Mouse (Mus musculus): ENCODE results near the gene Catip. TPM values are rescaled to one million over a fixed set of nuclear protein-coding genes. Genes with fewer than 3 reads are reported as not detected.

Gene Catip
- polyA plus RNA-seq, 1 experiment from 2014 or later, result 0.25 TPM

DNA sequence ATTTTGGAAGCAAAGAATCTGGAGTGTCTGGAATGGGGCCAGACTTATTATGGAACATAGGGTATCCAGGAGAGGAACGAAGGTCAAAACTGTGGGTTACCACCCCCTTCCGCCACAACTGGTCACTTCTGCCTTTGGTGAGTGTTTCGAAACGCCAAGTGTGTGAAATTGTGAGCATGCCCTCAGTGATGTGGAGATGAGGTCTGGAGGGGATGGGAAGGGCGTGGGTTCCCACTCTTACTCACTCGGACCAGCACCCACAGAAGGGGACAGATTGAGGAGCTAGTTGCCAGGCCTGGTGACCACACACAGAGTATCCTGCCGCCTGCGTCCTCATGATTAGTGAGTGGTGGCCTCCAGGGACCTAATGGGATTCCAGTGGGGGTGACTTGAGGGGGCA is 13.1 kb downstream of the Catip start, which contains the start of gene Slc11a1:
Slc11a1 (plus strand) TSS at position 216 of the 400 bp plus-strand sequence.
- Histone ChIP-seq H3K4me1 (no peaks in the 10 kb centered on the region), H3K4me3 (no peak within 1 kb of the TSS), H3K27ac (no peak within 1 kb of the TSS), H3K36me3 (no peaks in the 10 kb centered on the region), H3K27me3 (replicated peaks) (no peaks in the 10 kb centered on the region), H3K9me3 (no peaks in the 10 kb centered on the region), H3K9ac (no peak within 1 kb of the TSS), H3K4me2 (replicated peaks) (no peak within 1 kb of the TSS)
- WGBS, result 74% methylated on average over 8 of the region's 8 CpGs
- no peak for ATAC-seq (ENCODE audit: low FRiP score, low read depth)

DNA sequence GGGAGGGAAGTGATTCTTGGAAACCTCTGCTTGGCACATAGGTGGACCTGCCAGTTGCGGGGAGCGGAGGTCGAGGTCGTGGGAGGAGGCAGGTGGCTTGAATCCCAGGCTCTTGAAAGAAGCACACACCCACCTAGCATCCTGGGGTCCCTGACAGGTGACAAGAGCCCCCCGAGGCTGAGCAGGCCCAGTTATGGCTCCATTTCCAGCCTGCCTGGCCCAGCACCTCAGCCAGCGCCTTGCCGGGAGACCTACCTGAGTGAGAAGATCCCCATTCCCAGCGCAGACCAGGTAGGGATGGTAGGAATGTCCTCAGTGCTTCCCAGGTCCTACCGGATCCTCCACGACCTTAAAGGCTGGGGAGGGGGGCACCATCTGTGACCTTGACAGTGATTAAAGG is 13.7 kb downstream of the Catip start:
- no peaks in the 10 kb centered on the region for H3K27me3 ChIP-seq (replicated peaks)
- ATAC-seq (ENCODE audit: low FRiP score, low read depth), result no peak
- no peak overlapping the region for H3K4me2 ChIP-seq (replicated peaks)
- WGBS, result 82% methylated on average over 10 of the region's 10 CpGs
- H3K9me3 ChIP-seq, result no peaks in the 10 kb centered on the region
- H3K9ac ChIP-seq, result no peak overlapping the region
- no peak overlapping the region for H3K4me3 ChIP-seq
- H3K4me1 ChIP-seq, result no peaks in the 10 kb centered on the region
- H3K27ac ChIP-seq, result no peak overlapping the region
- no peaks in the 10 kb centered on the region for H3K36me3 ChIP-seq

DNA sequence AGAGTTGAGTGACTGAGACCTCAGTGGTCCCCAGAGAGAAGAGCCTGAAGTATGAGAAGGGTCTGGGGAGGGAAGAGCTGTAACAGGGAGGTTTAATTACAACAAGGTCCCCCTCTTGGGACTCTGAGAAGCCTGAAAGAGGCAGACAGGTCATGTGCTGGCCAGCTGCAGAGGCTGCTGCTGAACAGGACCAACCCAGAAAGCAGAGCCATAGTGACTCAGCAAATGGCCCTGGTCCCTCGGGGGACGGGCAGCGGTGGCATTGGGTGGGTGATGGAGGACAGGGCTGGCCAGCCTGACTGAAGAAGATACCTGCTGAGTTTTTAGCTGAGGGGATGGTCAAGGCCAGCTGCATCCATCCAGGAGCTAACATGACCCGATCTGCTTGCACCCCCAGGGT is 14.5 kb downstream of the Catip start:
- H3K4me1 ChIP-seq, result no peaks in the 10 kb centered on the region
- H3K27me3 ChIP-seq (replicated peaks), result no peaks in the 10 kb centered on the region
- WGBS, result 74% methylated on average over 4 of the region's 4 CpGs
- no peak for ATAC-seq (ENCODE audit: low FRiP score, low read depth)
- no peaks in the 10 kb centered on the region for H3K36me3 ChIP-seq
- H3K9me3 ChIP-seq, result no peaks in the 10 kb centered on the region
- no peak overlapping the region for H3K9ac ChIP-seq
- no peak overlapping the region for H3K4me2 ChIP-seq (replicated peaks)
- no peak overlapping the region for H3K4me3 ChIP-seq
- H3K27ac ChIP-seq, result no peak overlapping the region

DNA sequence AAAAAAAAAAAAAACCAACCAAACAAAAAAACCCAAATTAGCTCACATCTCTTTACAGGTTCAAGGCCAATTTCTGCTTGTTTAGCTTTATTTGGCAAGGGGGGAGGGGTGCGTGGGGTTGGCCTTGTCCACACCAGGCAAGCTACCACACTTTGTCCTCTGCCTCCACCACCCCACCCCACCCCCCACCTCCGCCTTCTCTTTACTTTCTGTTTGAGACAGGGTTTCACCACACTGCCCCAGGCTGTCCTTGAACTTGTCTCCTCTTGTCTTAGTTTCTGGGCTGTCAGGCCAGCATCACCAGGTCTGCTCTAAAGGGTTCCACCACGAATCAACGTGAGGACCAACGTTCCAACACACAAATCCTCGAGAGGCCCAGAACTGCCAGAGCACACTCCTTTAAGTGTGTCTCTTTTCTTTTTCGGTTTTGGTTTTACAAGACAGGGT is 17.2 kb downstream of the Catip start:
- no peak overlapping the region for H3K4me2 ChIP-seq (replicated peaks)
- no peaks in the 10 kb centered on the region for H3K27me3 ChIP-seq (replicated peaks)
- no peak overlapping the region for H3K27ac ChIP-seq
- WGBS, result 85% methylated on average over 7 of the region's 7 CpGs
- H3K36me3 ChIP-seq, result no peaks in the 10 kb centered on the region
- H3K4me3 ChIP-seq, result no peak overlapping the region
- ATAC-seq (ENCODE audit: low FRiP score, low read depth), result no peak
- H3K4me1 ChIP-seq, result no peaks in the 10 kb centered on the region
- no peak overlapping the region for H3K9ac ChIP-seq
- H3K9me3 ChIP-seq, result no peaks in the 10 kb centered on the region

GRCm38 (mm10) chr1:74380484-74380883 is 18.6 kb downstream of the Catip start:
- Histone ChIP-seq H3K36me3 (no peaks in the 10 kb centered on the region), H3K27ac (no peak overlapping the region), H3K9ac (no peak overlapping the region), H3K9me3 (no peaks in the 10 kb centered on the region), H3K4me3 (no peak overlapping the region), H3K27me3 (replicated peaks) (no peaks in the 10 kb centered on the region), H3K4me1 (no peaks in the 10 kb centered on the region), H3K4me2 (replicated peaks) (no peak overlapping the region)
- ATAC-seq (ENCODE audit: low FRiP score, low read depth), result no peak
- 94% methylated on average over 5 of the region's 5 CpGs for WGBS

GRCm38 (mm10) chr1:74381588-74382021 is 19.7 kb downstream of the Catip start:
- Histone ChIP-seq H3K9ac (no peak overlapping the region), H3K9me3 (no peaks in the 10 kb centered on the region), H3K27ac (no peak overlapping the region), H3K4me3 (no peak overlapping the region), H3K4me2 (replicated peaks) (no peak overlapping the region), H3K4me1 (no peaks in the 10 kb centered on the region), H3K27me3 (replicated peaks) (no peaks in the 10 kb centered on the region), H3K36me3 (no peaks in the 10 kb centered on the region)
- WGBS, result 94% methylated on average over 10 of the region's 10 CpGs
- ATAC-seq (ENCODE audit: low FRiP score, low read depth), result no peak

GRCm38 (mm10) chr1:74383385-74383784 is 21.5 kb downstream of the Catip start:
- Histone ChIP-seq H3K27me3 (replicated peaks) (no peaks in the 10 kb centered on the region), H3K36me3 (no peaks in the 10 kb centered on the region), H3K4me2 (replicated peaks) (no peak overlapping the region), H3K9ac (no peak overlapping the region), H3K9me3 (no peaks in the 10 kb centered on the region), H3K4me3 (no peak overlapping the region), H3K4me1 (no peaks in the 10 kb centered on the region), H3K27ac (no peak overlapping the region)
- 85% methylated on average over 13 of the region's 13 CpGs for WGBS
- ATAC-seq (ENCODE audit: low FRiP score, low read depth), result no peak

DNA sequence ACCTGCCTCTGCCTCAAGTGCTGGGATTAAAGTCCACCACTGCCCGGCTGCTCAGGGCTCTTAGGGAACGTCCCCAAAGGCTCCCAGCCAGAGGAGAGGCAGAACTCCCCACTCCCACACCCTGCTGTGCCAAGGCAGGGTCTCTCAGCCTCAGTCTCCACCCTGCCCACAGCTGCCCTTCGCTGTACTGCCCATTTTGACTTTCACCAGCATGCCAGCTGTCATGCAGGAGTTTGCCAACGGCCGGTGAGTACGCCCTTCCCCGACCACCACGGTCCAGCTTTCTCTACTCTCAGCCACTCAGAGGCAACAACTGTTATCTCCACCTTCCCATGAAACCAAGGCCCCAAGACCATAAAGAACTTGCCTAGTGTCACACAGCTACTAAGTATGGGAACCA is 22.6 kb downstream of the Catip start:
- Histone ChIP-seq H3K9ac (no peak overlapping the region), H3K4me2 (replicated peaks) (no peak overlapping the region), H3K4me3 (no peak overlapping the region), H3K9me3 (no peaks in the 10 kb centered on the region), H3K27ac (no peak overlapping the region), H3K27me3 (replicated peaks) (peaks cover 2% of the 10 kb centered on the region), H3K4me1 (peaks cover under 1% of the 10 kb centered on the region; the same call in 1 of the 2 replicates), H3K36me3 (no peaks in the 10 kb centered on the region)
- WGBS, result 85% methylated on average over 8 of the region's 8 CpGs
- ATAC-seq (ENCODE audit: low FRiP score, low read depth), result no peak

- 89% methylated on average over 10 of the region's 10 CpGs for WGBS
- no peaks in the 10 kb centered on the region for H3K36me3 ChIP-seq
- no peak for ATAC-seq (ENCODE audit: low FRiP score, low read depth)
- H3K27ac ChIP-seq, result no peak overlapping the region
- H3K9me3 ChIP-seq, result no peaks in the 10 kb centered on the region
- H3K4me2 ChIP-seq (replicated peaks), result no peak overlapping the region
- H3K27me3 ChIP-seq (replicated peaks), result peaks cover 6% of the 10 kb centered on the region
- peaks cover 6% of the 10 kb centered on the region for H3K4me1 ChIP-seq
- no peak overlapping the region for H3K4me3 ChIP-seq
- H3K9ac ChIP-seq, result no peak overlapping the region
Observed at GRCm38 (mm10) chr1:74385064-74385463, 23.2 kb downstream of the Catip start.

DNA sequence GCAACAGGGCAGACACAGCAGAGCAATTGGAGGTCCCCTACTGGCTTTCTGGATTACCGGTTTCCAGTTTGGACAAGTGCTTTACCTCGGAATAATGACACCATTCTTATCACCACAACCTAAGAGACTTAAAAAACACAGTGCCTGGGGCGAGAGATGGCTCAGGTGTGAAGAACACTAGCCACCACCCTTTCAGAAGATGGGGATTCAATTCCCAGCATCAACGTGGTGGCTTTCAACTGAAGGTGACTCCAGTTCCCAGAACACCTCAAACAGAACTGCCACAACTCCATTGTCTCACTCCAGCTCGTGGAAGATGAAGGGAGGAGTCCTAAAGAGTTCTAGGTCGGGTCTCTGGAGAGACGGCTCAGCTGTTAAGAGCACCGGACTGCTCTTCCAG is 23.6 kb downstream of the Catip start:
- WGBS, result 91% methylated on average over 8 of the region's 8 CpGs
- peaks cover 6% of the 10 kb centered on the region for H3K27me3 ChIP-seq (replicated peaks)
- no peak overlapping the region for H3K9ac ChIP-seq
- H3K36me3 ChIP-seq, result no peaks in the 10 kb centered on the region
- H3K4me1 ChIP-seq, result peaks cover 10% of the 10 kb centered on the region
- H3K4me2 ChIP-seq (replicated peaks), result no peak overlapping the region
- no peak overlapping the region for H3K27ac ChIP-seq
- no peak for ATAC-seq (ENCODE audit: low FRiP score, low read depth)
- no peaks in the 10 kb centered on the region for H3K9me3 ChIP-seq
- H3K4me3 ChIP-seq, result no peak overlapping the region

DNA sequence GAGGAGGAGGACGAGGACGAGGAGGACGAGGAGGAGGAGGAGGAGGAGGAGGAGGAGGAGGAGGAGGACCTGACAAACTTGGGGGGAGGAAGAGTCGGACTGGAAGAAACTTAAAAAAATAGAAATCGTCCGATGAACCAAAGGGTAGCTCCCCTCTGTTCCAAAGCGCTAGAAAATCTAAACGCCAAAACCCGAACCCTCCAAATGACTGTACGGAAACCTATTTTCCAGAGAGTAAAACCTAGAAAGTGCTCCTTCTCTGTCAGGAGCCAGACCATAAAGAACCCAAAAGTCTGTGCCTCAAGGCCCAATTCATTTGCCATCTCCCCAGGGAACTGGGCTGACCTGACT is 24.4 kb downstream of the Catip start:
- H3K27ac ChIP-seq, result peak overlapping the region; percentile 80; the same call in 1 of the 2 replicates
- peak overlapping the region; percentile 61 for H3K4me3 ChIP-seq
- H3K4me2 ChIP-seq (replicated peaks), result peak overlapping the region; percentile 72
- peaks cover 6% of the 10 kb centered on the region for H3K27me3 ChIP-seq (replicated peaks)
- peak overlapping the region; percentile 58 for H3K9ac ChIP-seq
- H3K4me1 ChIP-seq, result peaks cover 10% of the 10 kb centered on the region
- no peaks in the 10 kb centered on the region for H3K36me3 ChIP-seq
- ATAC-seq (ENCODE audit: low FRiP score, low read depth), result no peak
- H3K9me3 ChIP-seq, result no peaks in the 10 kb centered on the region
- WGBS, result 58% methylated on average over 7 of the region's 10 CpGs

GRCm38 (mm10) chr1:74386714-74387385 is 24.9 kb downstream of the Catip start:
- Histone ChIP-seq H3K27ac (peak overlapping the region; percentile 80), H3K4me2 (replicated peaks) (peak overlapping the region; percentile 72), H3K36me3 (no peaks in the 10 kb centered on the region), H3K9me3 (no peaks in the 10 kb centered on the region), H3K4me1 (peaks cover 10% of the 10 kb centered on the region), H3K27me3 (replicated peaks) (peaks cover 6% of the 10 kb centered on the region), H3K4me3 (peak overlapping the region; percentile 61), H3K9ac (peak overlapping the region; percentile 58)
- under 1% methylated on average over 26 of the region's 26 CpGs for WGBS
- ATAC-seq (ENCODE audit: low FRiP score, low read depth), result peak; percentile 85

- Histone ChIP-seq H3K27ac (no peak overlapping the region), H3K9me3 (no peaks in the 10 kb centered on the region), H3K4me3 (no peak overlapping the region), H3K36me3 (no peaks in the 10 kb centered on the region), H3K4me1 (peaks cover 15% of the 10 kb centered on the region), H3K9ac (no peak overlapping the region), H3K4me2 (replicated peaks) (peak overlapping the region; percentile 72), H3K27me3 (replicated peaks) (peaks cover 6% of the 10 kb centered on the region)
- ATAC-seq (ENCODE audit: low FRiP score, low read depth), result no peak
- WGBS, result 55% methylated on average over 15 of the region's 15 CpGs
Observed at GRCm38 (mm10) chr1:74387386-74387988, 25.6 kb downstream of the Catip start.

Data from neural tube, embryonic 12.5 days (tissue).